Mouse (Mus musculus): ENCODE data around the gene Arl14. TPM values are rescaled to one million over a fixed set of nuclear protein-coding genes. Genes with fewer than 3 reads are reported as not detected.
"Not testable (repeated sequence)": the region's sequence is repeated elsewhere in the genome, so short reads cannot be mapped to it uniquely, and the experiment has no call there.

Gene Arl14
- polyA plus RNA-seq, 1 experiment from 2014 or later: not detected

DNA sequence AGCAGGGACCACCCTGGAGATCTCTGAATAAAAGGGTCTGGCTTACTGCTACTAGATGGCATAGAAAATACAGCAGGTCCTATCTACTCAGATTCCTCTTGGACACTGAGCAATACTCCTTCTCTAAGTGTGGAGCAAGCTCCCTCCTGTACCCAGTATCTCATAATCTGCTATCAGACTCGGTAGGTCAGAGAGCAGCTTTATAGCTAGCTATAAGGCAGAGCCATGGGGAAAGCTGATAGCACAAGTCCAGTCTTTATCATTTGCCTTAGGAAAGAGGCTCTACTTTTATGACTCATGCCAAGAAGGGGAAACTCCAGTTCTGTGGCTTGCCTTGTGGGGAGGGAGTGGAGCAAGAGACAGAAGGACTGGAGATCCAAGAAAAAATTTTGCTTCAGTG lies 18.8 kb downstream of the Arl14 start:
- H3K27me3 ChIP-seq (replicated peaks): 0 out of 2 replicates have a peak, but pooled peaks cover 3% of the 10 kb centered on the region
- no peak overlapping the region for H3K4me2 ChIP-seq
- no peaks in the 10 kb centered on the region for H3K36me3 ChIP-seq
- no peak overlapping the region for H3K4me3 ChIP-seq
- no peaks in the 10 kb centered on the region for H3K9me3 ChIP-seq (replicated peaks)
- 30% methylated on average over 1 of the region's 1 CpGs for WGBS (ENCODE audit: insufficient replicate concordance)
- H3K4me1 ChIP-seq: no peaks in the 10 kb centered on the region
- no peak for ATAC-seq
- no peak overlapping the region for H3K27ac ChIP-seq
- no peak overlapping the region for H3K9ac ChIP-seq

DNA sequence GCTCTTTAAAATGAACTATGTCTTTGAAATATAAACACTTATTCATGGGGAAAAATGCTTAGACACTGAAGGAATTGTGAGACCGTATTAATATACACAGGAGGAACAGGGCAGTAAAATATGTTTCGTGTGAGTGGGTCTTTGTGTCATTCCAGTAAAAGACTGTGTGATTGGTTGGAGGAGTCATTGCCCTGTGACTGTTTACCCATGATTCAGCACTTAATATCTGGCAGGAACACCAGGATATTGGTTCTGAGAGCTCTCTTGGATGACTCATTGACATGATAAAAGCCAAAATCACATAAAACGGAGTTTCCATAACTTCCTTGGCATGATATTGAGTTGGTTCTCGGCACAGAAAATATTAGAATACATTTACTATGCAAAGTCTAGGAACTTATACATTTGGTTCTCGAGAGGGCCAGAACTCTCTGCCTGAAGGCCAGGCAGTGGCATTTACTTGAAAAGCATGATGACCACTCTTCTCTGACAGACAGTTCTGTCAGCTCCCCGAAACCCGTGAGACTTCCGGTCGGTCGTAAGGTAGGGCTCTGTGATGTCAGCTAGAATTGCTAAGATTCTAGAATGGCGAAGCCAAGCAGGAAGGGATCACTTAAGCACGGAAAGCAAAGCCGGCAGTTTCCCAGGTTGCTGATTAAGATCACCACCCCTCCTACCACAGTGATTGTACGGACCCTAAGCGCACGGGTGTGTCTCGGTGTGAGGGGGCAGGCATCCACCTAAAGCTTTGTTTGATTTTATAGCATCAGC lies 31.1 kb downstream of the Arl14 start:
- H3K9ac ChIP-seq: no peak overlapping the region
- H3K27me3 ChIP-seq (replicated peaks): no peaks in the 10 kb centered on the region
- no peak overlapping the region for H3K4me3 ChIP-seq
- H3K4me2 ChIP-seq: no peak overlapping the region
- H3K36me3 ChIP-seq: no peaks in the 10 kb centered on the region
- H3K9me3 ChIP-seq (replicated peaks): no peaks in the 10 kb centered on the region
- no peak overlapping the region for H3K27ac ChIP-seq
- H3K4me1 ChIP-seq: no peaks in the 10 kb centered on the region
- 78% methylated on average over 17 of the region's 17 CpGs for WGBS (ENCODE audit: insufficient replicate concordance)
- no peak for ATAC-seq

DNA sequence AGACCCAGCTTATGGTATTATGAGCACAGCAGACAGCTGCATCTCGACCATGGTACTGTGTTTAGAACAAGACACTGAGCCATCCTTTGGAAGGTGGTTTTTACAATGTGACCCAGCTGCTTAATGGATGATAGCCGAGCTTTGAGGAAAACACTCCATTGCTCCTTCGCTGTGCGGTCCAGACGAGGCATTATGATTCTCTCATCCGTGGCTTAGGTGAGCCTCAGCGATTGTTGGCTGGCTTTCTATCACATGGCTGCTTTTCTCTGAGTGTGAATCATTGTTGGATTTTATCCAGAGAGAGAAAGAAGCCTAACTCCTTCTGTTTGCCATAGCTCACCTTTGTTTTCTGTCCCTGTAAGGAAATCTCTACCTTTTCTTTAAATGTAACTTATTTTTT lies 32.5 kb downstream of the Arl14 start:
- ATAC-seq: no peak
- Histone ChIP-seq H3K4me3 (no peak overlapping the region), H3K27ac (no peak overlapping the region), H3K9ac (no peak overlapping the region), H3K36me3 (no peaks in the 10 kb centered on the region), H3K4me2 (no peak overlapping the region), H3K4me1 (no peaks in the 10 kb centered on the region), H3K27me3 (replicated peaks) (no peaks in the 10 kb centered on the region), H3K9me3 (replicated peaks) (no peaks in the 10 kb centered on the region)
- 65% methylated on average over 7 of the region's 7 CpGs for WGBS (ENCODE audit: insufficient replicate concordance)

DNA sequence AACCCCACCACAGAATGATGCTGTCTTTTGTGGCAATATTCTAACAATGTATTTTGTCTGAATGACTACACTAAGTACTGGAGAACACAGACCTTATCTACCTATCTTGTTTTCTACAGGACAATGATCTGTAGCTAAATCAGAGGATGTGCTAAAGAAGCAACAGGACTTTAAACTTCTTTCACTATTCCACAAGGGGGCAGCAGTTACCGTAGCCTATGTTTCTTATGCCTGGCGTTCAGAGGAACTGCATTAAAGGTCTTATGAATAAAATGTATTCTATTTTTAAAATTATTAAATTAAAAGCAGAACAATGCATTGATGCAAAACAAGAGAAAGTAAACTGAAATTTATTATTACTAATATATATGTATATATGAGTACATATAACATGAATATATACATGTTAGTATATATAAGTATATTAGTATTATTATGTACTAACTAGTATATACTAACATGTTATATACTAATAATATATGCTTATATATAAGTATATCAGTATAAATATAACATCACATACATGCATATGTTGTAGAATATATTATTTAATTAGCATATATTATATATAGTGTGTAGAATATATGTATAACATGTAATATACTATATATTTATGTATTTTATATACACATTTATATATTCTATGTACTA lies 35.0 kb downstream of the Arl14 start:
- Histone ChIP-seq H3K27me3 (replicated peaks) (no peaks in the 10 kb centered on the region), H3K36me3 (no peaks in the 10 kb centered on the region), H3K27ac (no peak overlapping the region), H3K4me2 (no peak overlapping the region), H3K9me3 (replicated peaks) (no peaks in the 10 kb centered on the region), H3K9ac (no peak overlapping the region), H3K4me1 (no peaks in the 10 kb centered on the region), H3K4me3 (no peak overlapping the region)
- no peak for ATAC-seq
- 13% methylated on average over 2 of the region's 2 CpGs for WGBS (ENCODE audit: insufficient replicate concordance)

DNA sequence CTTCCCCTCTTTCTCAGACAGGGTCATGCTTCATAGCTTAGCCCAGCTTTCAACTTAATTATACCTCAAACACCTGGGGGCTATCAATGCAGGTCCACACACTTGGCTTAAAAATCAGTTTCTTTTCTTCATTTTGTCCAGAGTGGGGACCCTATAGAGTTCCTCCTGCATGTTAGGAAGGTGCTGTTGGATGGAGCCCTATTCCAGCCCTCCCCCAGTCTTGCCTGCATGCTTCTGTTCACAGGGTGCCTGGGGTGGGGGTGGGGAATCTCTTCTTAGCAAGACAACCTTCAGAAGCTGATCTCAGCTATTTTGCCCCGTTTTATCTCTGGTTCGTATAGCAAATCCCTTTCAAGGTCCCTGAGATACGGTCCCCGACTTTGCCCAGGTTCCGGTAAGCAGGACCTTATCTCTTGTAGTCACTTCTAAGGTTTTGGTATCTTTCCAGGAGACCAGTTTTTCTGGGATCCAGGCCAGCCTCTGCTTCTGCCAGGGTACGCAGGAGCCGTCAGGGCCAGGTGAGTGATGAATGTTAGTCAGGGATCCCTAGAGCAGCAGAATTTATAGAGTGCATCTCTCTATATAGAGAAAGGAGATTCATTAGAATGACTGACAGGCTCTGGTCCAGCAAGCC lies 40.9 kb downstream of the Arl14 start:
- ATAC-seq: no peak
- WGBS (ENCODE audit: insufficient replicate concordance): 64% methylated on average over 7 of the region's 7 CpGs
- no peaks in the 10 kb centered on the region for H3K4me1 ChIP-seq
- no peak overlapping the region for H3K4me3 ChIP-seq
- H3K27ac ChIP-seq: no peak overlapping the region
- no peak overlapping the region for H3K9ac ChIP-seq
- H3K4me2 ChIP-seq: no peak overlapping the region
- H3K27me3 ChIP-seq (replicated peaks): no peaks in the 10 kb centered on the region
- H3K9me3 ChIP-seq (replicated peaks): no peaks in the 10 kb centered on the region
- H3K36me3 ChIP-seq: no peaks in the 10 kb centered on the region

DNA sequence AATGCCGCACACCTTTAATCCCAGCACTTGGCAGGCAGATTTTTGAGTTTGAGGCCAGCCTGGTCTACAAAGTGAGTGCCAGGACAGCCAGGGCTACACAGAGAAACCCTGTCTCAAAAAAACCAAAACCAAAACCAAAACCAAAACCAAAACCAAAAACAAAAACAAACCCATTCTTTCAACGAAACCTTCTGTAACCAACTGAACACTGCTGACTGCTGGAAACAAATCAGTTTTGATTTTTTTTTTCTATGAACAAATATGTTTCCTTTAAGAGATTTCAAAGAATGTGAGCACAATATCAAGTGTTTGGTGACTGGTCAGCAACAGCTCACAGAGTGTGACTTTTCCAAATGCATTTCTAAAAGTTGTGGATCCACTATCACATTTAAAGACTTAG lies 42.1 kb downstream of the Arl14 start:
- not testable (repeated sequence) for H3K27me3 ChIP-seq (replicated peaks); H3K4me2 ChIP-seq
- 58% methylated on average over 2 of the region's 2 CpGs for WGBS (ENCODE audit: insufficient replicate concordance)

DNA sequence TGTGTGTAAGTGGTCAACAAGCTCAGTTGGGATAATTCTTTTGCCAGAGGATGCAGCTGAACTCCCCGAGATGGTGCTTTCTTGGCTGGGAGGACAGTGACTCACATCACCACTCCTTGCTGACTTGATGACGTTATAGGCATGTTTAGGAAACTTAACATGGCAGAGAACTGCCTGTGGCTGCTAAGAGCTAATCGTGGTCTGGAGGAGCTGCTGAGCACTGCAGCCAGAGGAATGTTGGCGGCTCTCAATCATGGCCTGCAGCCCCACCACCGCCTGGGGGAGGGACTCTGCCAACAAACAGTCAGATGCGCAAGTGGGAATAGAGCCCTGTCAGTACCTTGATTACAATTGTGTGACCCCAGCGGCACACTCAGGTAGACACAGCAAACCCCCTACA lies 49.6 kb downstream of the Arl14 start:
- Histone ChIP-seq H3K27ac (no peak overlapping the region), H3K27me3 (replicated peaks) (no peaks in the 10 kb centered on the region), H3K9me3 (replicated peaks) (no peaks in the 10 kb centered on the region), H3K4me1 (no peaks in the 10 kb centered on the region), H3K9ac (no peak overlapping the region), H3K36me3 (no peaks in the 10 kb centered on the region), H3K4me3 (no peak overlapping the region), H3K4me2 (no peak overlapping the region)
- ATAC-seq: no peak
- 62% methylated on average over 7 of the region's 7 CpGs for WGBS (ENCODE audit: insufficient replicate concordance)

More for the DNA sequence above, 42.1 kb downstream of the Arl14 start:
- not testable (repeated sequence) for H3K9me3 ChIP-seq (replicated peaks); H3K4me1 ChIP-seq; ATAC-seq; H3K36me3 ChIP-seq; H3K9ac ChIP-seq; H3K4me3 ChIP-seq; H3K27ac ChIP-seq

Other genes starting within 250 kb of the Arl14 start
- 6.8 and 7.1 TPM in 2 replicates for gene Ift80, start 217.8 kb upstream of the Arl14 start, polyA plus RNA-seq (2016; fragmentation: Nextera tagmentation; extraction: Ambion mirVana)
- 178 and 181 TPM in 2 replicates for gene Smc4, start 217.7 kb upstream of the Arl14 start, polyA plus RNA-seq (2016; fragmentation: Nextera tagmentation; extraction: Ambion mirVana)
- gene Trim59, start 177.7 kb upstream of the Arl14 start, polyA plus RNA-seq (2016; fragmentation: Nextera tagmentation; extraction: Ambion mirVana): 162 and 164 TPM in 2 replicates
- 27.7 and 31.5 TPM in 2 replicates for gene Kpna4, start 95.3 kb upstream of the Arl14 start, polyA plus RNA-seq (2016; fragmentation: Nextera tagmentation; extraction: Ambion mirVana)
- gene Ppm1l, start 94.4 kb downstream of the Arl14 start, polyA plus RNA-seq (2016; fragmentation: Nextera tagmentation; extraction: Ambion mirVana): 7.2 and 7.4 TPM in 2 replicates

All from liver, embryonic 12.5 days (tissue).